Mouse (Mus musculus): ENCODE data around the gene Gdpgp1. TPM values are rescaled to one million over a fixed set of nuclear protein-coding genes. Genes with fewer than 3 reads are reported as not detected.

Gene Gdpgp1
- polyA plus RNA-seq, 1 experiment from 2014 or later: 4.5 TPM

DNA sequence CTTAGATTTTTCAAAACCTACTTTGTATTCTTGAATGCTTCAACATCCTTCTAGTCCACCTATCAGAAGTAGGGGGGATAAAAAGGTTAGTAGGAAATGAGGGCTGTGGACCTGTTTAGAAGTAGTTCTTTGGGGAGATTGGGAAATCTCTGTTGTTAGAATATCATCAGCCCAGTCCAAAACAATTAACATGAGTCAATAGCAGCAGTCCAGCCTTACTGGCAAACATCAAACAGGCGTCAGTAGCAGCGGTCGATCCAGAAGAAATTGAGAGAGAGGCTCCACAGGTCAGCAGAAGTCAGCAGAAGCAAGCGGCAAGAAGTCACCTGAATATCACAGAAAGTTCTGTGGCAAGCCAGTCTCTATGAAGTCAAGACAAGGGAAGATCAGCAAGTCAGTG lies 12.2 kb downstream of the Gdpgp1 start:
- no peaks in the 10 kb centered on the region for H3K9me3 ChIP-seq
- H3K36me3 ChIP-seq (replicated peaks): 0 out of 2 replicates have a peak, but pooled peaks cover 6% of the 10 kb centered on the region
- H3K9ac ChIP-seq: no peak overlapping the region
- H3K4me2 ChIP-seq: no peak overlapping the region
- H3K4me1 ChIP-seq: no peaks in the 10 kb centered on the region
- ATAC-seq (replicated peaks): no peak
- H3K27me3 ChIP-seq (replicated peaks): no peaks in the 10 kb centered on the region
- H3K27ac ChIP-seq: no peak overlapping the region
- 90% methylated on average over 4 of the region's 4 CpGs for WGBS
- no peak overlapping the region for H3K4me3 ChIP-seq

DNA sequence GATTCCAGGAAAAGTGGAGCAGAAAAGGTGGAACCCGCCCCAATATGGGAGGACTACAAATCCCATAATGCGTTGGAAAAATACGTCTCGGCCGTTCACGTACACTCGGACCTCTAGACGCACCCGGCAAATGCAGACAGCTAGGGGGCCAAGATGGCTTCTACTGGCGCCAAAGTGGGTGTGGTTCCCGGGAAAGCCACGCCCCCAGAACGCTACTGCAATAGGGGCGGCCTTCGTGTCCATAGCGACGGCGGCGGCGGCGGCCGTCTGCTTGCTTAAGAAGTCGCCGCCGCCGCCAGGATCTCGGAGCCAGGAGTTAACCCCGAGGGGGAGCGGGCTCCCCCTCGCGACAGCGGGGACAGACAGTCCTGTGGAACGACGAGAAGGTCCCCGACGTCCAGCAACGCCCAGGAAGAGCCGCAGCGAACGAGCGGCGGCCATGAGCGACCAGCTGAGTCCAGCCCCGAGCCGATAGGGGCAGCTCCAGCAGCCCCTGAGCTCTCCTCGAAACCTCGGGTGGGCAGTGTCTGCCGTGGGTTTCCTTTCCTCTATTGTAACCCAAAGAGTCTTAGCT lies 13.6 kb downstream of the Gdpgp1 start, which contains the start of gene Ttll13:
Gene Ttll13, plus strand, starts transcription at position 229 of the 574 bp plus-strand sequence.
- Histone ChIP-seq H3K4me1 (no peaks in the 10 kb centered on the region), H3K27me3 (replicated peaks) (no peaks in the 10 kb centered on the region)

DNA sequence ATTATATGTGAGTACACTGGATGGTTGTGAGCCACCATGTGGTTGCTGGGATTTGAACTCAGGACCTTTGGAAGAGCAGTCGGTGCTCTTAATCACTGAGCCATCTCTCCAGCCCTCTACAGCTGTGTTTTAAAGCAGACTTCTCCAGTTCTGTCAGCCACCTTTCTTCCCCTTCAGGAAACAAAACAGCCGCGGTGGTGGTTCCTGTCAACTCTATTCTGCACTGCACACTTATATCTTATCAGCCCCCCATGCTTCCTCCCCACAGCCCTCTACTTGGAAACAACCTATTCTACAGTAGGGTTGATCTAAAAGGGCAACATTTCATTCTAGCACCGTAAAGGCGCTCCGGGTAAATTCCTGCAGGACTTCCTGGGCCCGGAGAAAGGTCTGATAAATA lies 14.2 kb downstream of the Gdpgp1 start:
- Histone ChIP-seq H3K4me2 (peak overlapping the region; percentile 57), H3K27ac (peak overlapping the region; percentile 86), H3K27me3 (replicated peaks) (no peaks in the 10 kb centered on the region), H3K9me3 (no peaks in the 10 kb centered on the region), H3K4me1 (no peaks in the 10 kb centered on the region), H3K4me3 (peak overlapping the region; percentile 54), H3K9ac (peak overlapping the region; percentile 62), H3K36me3 (replicated peaks) (no peaks in the 10 kb centered on the region)
- 63% methylated on average over 7 of the region's 7 CpGs for WGBS
- ATAC-seq (replicated peaks): no peak

More for the DNA sequence above, 13.6 kb downstream of the Gdpgp1 start, which contains the start of gene Ttll13:
- Histone ChIP-seq H3K4me2 (peak within 1 kb of the TSS; percentile 57), H3K36me3 (replicated peaks) (no peaks in the 10 kb centered on the region), H3K9ac (peak within 1 kb of the TSS; percentile 62), H3K27ac (peak within 1 kb of the TSS; percentile 86), H3K9me3 (no peaks in the 10 kb centered on the region), H3K4me3 (peak within 1 kb of the TSS; percentile 54)
- ATAC-seq (replicated peaks): peak; percentile 98
- under 1% methylated on average over 48 of the region's 48 CpGs for WGBS

DNA sequence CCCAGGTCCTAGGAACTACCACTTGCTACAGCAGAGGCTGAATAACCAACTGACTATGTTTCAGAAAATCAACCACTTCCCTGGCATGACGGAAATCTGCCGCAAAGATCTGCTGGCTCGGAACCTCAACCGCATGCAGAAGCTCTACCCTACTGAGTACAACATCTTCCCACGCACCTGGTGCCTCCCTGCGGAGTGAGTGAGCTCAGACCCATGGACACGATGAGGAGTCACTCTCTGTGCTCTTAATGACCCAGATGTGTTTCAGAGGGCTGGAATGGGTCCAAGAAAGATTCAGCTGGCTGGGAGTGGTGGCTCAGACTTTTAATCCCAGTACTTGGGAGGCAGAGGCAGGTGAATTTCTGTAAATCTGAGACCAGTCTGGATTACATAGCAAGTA lies 19.8 kb downstream of the Gdpgp1 start:
- peaks cover 18% of the 10 kb centered on the region for H3K27me3 ChIP-seq (replicated peaks)
- H3K27ac ChIP-seq: no peak overlapping the region
- no peak overlapping the region for H3K4me2 ChIP-seq
- H3K9me3 ChIP-seq: no peaks in the 10 kb centered on the region
- WGBS: 83% methylated on average over 7 of the region's 7 CpGs
- no peak overlapping the region for H3K9ac ChIP-seq
- H3K36me3 ChIP-seq (replicated peaks): no peaks in the 10 kb centered on the region
- no peak overlapping the region for H3K4me3 ChIP-seq
- no peak for ATAC-seq (replicated peaks)
- H3K4me1 ChIP-seq: no peaks in the 10 kb centered on the region

DNA sequence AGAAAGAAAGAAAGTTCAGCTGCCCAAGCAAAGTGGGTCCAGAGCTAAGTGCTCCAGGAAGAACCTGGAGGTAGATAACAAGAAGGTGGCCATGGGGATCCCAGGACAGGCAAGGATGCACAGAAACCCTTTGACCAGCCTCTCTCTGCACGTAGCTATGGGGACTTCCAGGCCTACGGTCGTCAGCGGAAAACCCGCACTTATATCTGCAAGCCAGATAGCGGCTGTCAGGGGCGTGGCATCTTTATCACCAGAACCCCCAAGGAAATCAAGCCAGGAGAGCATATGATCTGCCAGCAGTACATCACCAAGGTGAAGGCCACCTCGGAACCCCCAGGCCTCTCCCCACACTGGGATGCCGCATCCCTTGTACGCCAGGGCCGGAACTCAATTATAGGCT lies 20.2 kb downstream of the Gdpgp1 start:
- no peak overlapping the region for H3K4me3 ChIP-seq
- peaks cover 21% of the 10 kb centered on the region for H3K27me3 ChIP-seq (replicated peaks)
- no peaks in the 10 kb centered on the region for H3K4me1 ChIP-seq
- ATAC-seq (replicated peaks): no peak
- H3K36me3 ChIP-seq (replicated peaks): no peaks in the 10 kb centered on the region
- H3K9me3 ChIP-seq: no peaks in the 10 kb centered on the region
- no peak overlapping the region for H3K4me2 ChIP-seq
- WGBS: 88% methylated on average over 11 of the region's 11 CpGs
- no peak overlapping the region for H3K27ac ChIP-seq
- no peak overlapping the region for H3K9ac ChIP-seq

DNA sequence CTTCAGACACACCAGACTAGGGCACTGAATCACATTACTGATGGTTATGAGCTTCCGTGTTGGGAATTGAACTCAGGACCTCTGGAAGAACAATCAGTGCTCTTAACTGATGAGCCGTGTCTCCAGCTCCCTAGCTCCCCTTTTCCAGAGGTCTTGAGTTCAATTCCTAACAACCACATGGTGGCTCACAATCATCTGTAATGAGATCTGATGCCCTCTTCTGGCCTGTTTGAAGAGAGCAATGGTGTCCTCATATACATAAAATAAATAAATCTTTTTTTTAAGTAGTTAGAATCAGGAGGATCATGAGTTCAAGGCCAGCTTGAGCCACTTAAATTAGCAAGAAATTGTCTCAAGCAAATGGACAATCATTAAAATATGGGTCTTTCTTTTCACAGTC lies 23.3 kb downstream of the Gdpgp1 start:
- Histone ChIP-seq H3K9ac (no peak overlapping the region), H3K27ac (no peak overlapping the region), H3K27me3 (replicated peaks) (peaks cover 43% of the 10 kb centered on the region), H3K4me2 (no peak overlapping the region), H3K9me3 (no peaks in the 10 kb centered on the region), H3K4me3 (no peak overlapping the region), H3K36me3 (replicated peaks) (no peaks in the 10 kb centered on the region), H3K4me1 (peaks cover 5% of the 10 kb centered on the region; the same call in 1 of the 2 replicates)
- ATAC-seq (replicated peaks): no peak
- whole genome bisulfite sequencing: 81% methylated on average over 2 of the region's 2 CpGs

DNA sequence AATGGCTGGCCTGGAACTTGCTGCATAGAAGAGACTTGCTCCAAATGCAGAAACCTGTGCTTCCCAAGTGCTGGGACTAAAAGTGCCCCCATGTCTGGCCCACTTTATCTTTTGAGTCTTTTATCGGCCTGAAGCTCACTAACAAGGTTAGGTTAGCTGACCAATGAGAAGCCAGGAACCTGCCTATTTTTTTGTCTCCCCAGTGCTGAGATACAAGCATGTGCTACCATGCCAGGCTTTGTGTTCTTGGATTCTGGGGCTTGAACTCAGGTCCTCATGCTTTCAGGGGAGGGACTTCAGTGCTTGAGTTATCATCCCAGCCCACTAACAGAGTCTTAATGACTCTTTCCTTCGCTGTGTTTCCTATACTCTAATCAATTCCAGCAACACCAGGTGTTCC lies 25.0 kb downstream of the Gdpgp1 start:
- H3K9ac ChIP-seq: no peak overlapping the region
- 74% methylated on average over 2 of the region's 2 CpGs for WGBS
- peaks cover 15% of the 10 kb centered on the region for H3K4me1 ChIP-seq
- no peak overlapping the region for H3K4me3 ChIP-seq
- H3K4me2 ChIP-seq: no peak overlapping the region
- H3K27me3 ChIP-seq (replicated peaks): peaks cover 43% of the 10 kb centered on the region
- ATAC-seq (replicated peaks): no peak
- H3K36me3 ChIP-seq (replicated peaks): no peaks in the 10 kb centered on the region
- H3K9me3 ChIP-seq: no peaks in the 10 kb centered on the region
- no peak overlapping the region for H3K27ac ChIP-seq

DNA sequence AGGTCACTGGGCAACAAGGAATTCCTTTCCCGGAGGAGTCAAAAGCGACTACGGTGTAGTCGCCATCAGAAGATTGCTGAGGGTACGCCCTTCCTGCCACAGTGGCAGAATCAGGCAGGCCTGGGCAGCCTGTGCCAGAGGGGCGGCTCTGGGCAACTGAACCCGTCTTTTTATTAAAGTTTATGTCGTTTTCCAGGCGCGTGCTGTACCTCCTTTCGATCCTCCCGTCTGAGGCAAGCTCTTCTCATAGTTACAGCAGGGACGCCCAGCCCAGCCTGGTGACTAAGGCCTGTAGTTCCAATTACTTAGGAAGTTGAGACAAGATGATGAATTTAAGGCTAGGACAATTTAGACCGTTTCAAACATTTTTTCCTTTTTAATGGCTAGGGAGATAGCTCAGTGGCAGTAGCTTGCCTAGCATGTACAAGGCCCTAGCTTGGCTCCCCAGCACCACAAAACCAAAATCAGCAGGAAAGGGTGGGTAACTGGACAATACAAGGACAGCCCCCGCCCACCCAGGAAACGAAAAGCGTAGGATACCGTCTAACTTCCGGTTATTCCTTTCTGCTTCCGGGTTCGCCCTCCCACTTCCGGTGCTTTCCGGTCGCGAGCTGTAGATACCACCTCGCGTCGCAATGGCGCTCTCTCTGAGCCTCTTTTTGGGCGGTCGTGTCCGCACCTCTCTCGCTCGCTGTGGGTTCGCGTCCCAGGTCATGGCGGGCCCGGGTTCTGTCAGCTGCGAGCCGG lies 28.1 kb downstream of the Gdpgp1 start, which contains the start of gene Ngrn:
Gene Ngrn, plus strand, starts transcription at position 591 of the 747 bp plus-strand sequence.
- peak; percentile 91 for ATAC-seq (replicated peaks)
- WGBS: 26% methylated on average over 40 of the region's 40 CpGs
- peaks cover 34% of the 10 kb centered on the region for H3K27me3 ChIP-seq (replicated peaks)
- no peaks in the 10 kb centered on the region for H3K9me3 ChIP-seq
- peak within 1 kb of the TSS; percentile 76 for H3K27ac ChIP-seq
- peak within 1 kb of the TSS; percentile 91 for H3K4me3 ChIP-seq
- peaks cover 20% of the 10 kb centered on the region for H3K4me1 ChIP-seq
- peaks cover 14% of the 10 kb centered on the region for H3K36me3 ChIP-seq (replicated peaks)
- H3K9ac ChIP-seq: peak within 1 kb of the TSS; percentile 79
- H3K4me2 ChIP-seq: peak within 1 kb of the TSS; percentile 80

DNA sequence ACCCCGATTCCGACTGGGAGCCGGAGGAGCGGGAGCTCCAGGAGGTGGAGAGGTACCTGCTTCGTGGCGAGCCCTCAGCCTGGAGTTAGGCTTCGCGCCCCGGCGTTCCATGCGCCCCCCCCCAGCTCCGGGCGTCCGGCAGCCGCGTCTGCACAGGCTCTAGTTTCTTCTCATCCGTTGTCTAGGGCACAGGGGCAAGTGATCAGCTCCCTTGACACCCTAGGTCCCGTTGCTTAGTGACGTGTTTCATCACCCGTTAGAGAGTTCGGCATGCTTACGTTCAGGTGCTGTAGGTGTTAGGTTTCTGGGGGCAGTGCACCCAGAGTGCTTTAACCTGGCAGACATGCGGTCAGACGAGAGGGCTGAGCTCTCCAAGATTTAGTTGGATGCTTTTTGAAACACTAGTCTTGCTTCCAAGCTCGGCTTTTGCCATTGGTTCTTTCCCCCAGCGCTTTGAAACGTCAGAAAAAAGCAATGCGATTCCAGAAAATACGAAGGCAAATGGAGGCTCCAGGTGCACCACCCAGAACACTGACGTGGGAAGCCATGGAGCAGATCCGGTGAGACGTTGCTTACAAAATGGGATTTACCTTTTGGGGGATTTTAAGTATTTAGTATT lies 28.8 kb downstream of the Gdpgp1 start:
- peak overlapping the region; percentile 80 for H3K4me2 ChIP-seq
- H3K9me3 ChIP-seq: no peaks in the 10 kb centered on the region
- ATAC-seq (replicated peaks): peak; percentile 74
- H3K27me3 ChIP-seq (replicated peaks): peaks cover 32% of the 10 kb centered on the region
- H3K4me3 ChIP-seq: peak overlapping the region; percentile 91
- H3K4me1 ChIP-seq: peaks cover 20% of the 10 kb centered on the region
- H3K36me3 ChIP-seq (replicated peaks): peaks cover 17% of the 10 kb centered on the region
- WGBS: 1% methylated on average over 32 of the region's 32 CpGs
- peak overlapping the region; percentile 76 for H3K27ac ChIP-seq
- H3K9ac ChIP-seq: peak overlapping the region; percentile 79

DNA sequence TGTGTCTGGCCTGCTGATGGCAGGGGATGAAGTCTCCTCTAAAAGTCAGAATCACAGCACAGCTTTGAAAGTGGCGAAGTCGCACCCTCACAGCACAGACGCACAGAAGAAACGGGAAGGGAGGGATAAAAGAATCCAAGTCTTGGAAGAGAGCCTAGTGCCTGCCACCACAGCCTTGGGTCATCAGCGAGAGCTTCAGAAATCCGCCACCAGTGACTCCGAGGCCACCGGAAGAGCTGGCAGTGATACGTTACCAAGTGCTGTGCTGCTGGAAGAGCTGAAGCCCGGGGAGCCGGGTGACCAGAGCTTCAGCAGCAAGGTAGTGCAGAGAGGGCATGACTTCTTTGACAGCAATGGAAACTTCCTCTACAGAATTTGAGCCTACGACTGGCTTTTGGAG lies 31.9 kb downstream of the Gdpgp1 start:
- H3K27me3 ChIP-seq (replicated peaks): peaks cover 4% of the 10 kb centered on the region; the same call in 1 of the 2 replicates
- peaks cover 28% of the 10 kb centered on the region for H3K4me1 ChIP-seq
- H3K4me2 ChIP-seq: no peak overlapping the region
- H3K27ac ChIP-seq: no peak overlapping the region
- ATAC-seq (replicated peaks): no peak
- 93% methylated on average over 12 of the region's 12 CpGs for WGBS
- no peak overlapping the region for H3K4me3 ChIP-seq
- H3K36me3 ChIP-seq (replicated peaks): peaks cover 23% of the 10 kb centered on the region
- H3K9ac ChIP-seq: no peak overlapping the region
- H3K9me3 ChIP-seq: no peaks in the 10 kb centered on the region

DNA sequence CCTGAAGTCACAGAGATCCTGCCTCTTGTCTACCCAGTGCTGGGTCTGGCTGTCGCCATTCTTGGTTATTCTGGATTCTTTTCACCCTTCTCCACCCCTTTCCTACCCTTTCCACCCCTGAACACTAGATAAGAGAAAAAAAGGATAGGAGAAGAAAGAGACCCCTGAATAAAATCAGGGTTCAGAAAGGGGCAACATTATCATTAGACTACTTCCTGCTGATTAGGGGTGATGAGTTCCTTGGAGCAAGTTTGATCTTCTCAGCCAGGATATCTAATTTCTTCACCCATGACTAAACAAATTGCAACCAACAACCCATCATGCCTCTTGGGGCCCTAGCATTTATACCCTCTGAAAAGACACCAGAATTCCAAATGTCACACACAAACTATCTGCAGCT lies 35.1 kb downstream of the Gdpgp1 start:
- Histone ChIP-seq H3K27me3 (replicated peaks) (no peaks in the 10 kb centered on the region), H3K4me3 (no peak overlapping the region), H3K4me2 (no peak overlapping the region), H3K9ac (no peak overlapping the region), H3K9me3 (no peaks in the 10 kb centered on the region), H3K36me3 (replicated peaks) (peaks cover 25% of the 10 kb centered on the region), H3K27ac (no peak overlapping the region), H3K4me1 (peaks cover 34% of the 10 kb centered on the region)
- no peak for ATAC-seq (replicated peaks)
- 76% methylated on average over 1 of the region's 1 CpGs for WGBS

DNA sequence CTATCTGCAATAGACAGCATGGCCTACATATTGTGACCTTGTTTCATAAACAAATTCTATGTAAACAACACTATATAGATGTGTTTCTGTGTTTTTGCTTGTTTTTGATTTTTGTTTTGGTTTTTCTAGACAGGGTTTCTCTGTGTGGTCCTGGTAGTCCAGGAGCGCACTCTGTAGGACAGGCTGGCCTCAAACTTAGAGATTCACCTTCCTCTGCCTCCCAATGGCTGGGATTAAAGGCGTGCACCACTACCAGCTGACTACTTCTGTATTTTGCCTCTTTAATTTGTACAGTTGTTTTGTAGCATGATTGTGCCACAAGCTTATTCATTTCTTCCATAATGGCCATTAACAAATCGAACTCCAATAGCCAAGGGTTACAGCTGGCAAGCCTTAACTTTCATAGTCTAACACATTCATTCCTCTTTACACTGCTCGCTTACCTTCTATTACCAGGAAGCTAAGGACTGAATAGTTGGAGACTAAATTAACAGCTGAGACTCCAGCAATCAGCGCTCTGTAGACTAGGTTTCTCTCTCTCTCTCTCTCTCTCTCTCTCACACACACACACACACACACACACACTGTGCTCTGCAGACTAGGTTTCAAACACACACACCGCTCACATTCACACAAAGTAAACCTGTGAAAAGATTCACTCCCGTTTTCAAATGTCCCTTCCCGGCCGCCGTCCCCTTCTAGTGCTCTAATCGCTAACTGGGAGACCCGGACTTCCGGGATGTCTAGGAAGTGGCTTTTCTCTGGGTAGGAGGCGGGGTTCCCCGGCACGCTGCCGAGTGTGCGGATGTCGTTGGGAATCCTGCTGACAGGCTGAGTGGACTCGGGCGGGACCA lies 36.5 kb downstream of the Gdpgp1 start, which contains the start of gene Vps33b:
Gene Vps33b, plus strand, starts transcription at position 753 of the 854 bp plus-strand sequence.
- Histone ChIP-seq H3K4me1 (peaks cover 29% of the 10 kb centered on the region), H3K27me3 (replicated peaks) (no peaks in the 10 kb centered on the region), H3K4me3 (peak within 1 kb of the TSS; percentile 65), H3K4me2 (peak within 1 kb of the TSS; percentile 59), H3K36me3 (replicated peaks) (peaks cover 39% of the 10 kb centered on the region), H3K9ac (peak within 1 kb of the TSS; percentile 71), H3K9me3 (no peaks in the 10 kb centered on the region), H3K27ac (peak within 1 kb of the TSS; percentile 73)
- ATAC-seq (replicated peaks): peak; percentile 91
- WGBS: 5% methylated on average over 21 of the region's 21 CpGs

All from midbrain, embryonic 15.5 days (tissue).